Mouse (Mus musculus): Measurements from ENCODE around the gene Nudt19. TPM values are rescaled to one million over a fixed set of nuclear protein-coding genes. Genes with fewer than 3 reads are reported as not detected.
A peak's percentile ranks its signal among the peaks of the same experiment; 100 is the strongest.

Nudt19 gene
- polyA plus RNA-seq, 1 experiment from 2014 or later = 52.7 TPM

GRCm38 (mm10) chr7:35564067-35564865 is 8.2 kb upstream of the Nudt19 start:
- Histone ChIP-seq H3K27me3 (no peaks in the 10 kb centered on the region), H3K36me3 (no peaks in the 10 kb centered on the region), H3K4me1 (no peaks in the 10 kb centered on the region), H3K27ac (no peak overlapping the region), H3K4me3 (no peak overlapping the region), H3K9me3 (no peaks in the 10 kb centered on the region), H3K4me2 (no peak overlapping the region), H3K9ac (no peak overlapping the region)
- no peak for ATAC-seq (ENCODE audit: borderline replicate concordance, extremely low read depth, low FRiP score, low TSS enrichment)
- WGBS = 77% methylated on average over 2 of the region's 2 CpGs

GRCm38 (mm10) chr7:35563071-35563470 is 7.0 kb upstream of the Nudt19 start:
- Histone ChIP-seq H3K27me3 (no peaks in the 10 kb centered on the region), H3K9me3 (no peaks in the 10 kb centered on the region), H3K36me3 (no peaks in the 10 kb centered on the region), H3K4me2 (no peak overlapping the region), H3K4me1 (no peaks in the 10 kb centered on the region), H3K4me3 (no peak overlapping the region), H3K9ac (no peak overlapping the region), H3K27ac (no peak overlapping the region)
- no peak for ATAC-seq (ENCODE audit: borderline replicate concordance, extremely low read depth, low FRiP score, low TSS enrichment)
- 57% methylated on average over 11 of the region's 11 CpGs for WGBS

- Histone ChIP-seq H3K27ac (no peak overlapping the region), H3K9me3 (no peaks in the 10 kb centered on the region), H3K4me1 (peaks cover 8% of the 10 kb centered on the region; the same call in 1 of the 2 replicates), H3K4me2 (no peak overlapping the region), H3K27me3 (no peaks in the 10 kb centered on the region), H3K4me3 (no peak overlapping the region), H3K9ac (no peak overlapping the region), H3K36me3 (no peaks in the 10 kb centered on the region)
- WGBS = 88% methylated on average over 3 of the region's 3 CpGs
- ATAC-seq (ENCODE audit: borderline replicate concordance, extremely low read depth, low FRiP score, low TSS enrichment) = no peak
Observed at GRCm38 (mm10) chr7:35559838-35560237, 3.7 kb upstream of the Nudt19 start.

DNA sequence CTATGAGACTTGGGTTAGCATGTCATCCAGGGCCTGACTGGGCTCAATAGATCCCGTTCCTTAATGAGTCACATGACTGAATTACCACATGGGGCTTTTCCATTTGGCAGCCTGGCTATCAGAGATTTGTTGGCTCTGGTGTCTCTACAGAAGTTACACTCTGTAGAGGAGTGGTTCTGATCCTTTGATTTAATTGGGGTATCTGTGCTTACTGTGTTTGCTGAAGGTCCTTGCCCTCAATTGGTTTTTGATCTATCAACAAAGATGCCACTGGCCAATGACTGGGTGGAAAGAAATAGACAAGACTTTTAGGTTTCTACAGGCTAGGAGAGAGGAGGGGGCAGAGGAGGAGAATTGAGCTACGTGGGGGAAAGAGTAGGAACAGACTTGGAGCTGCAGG is 2.6 kb upstream of the Nudt19 start:
- WGBS = 32% methylated on average over 2 of the region's 2 CpGs
- Histone ChIP-seq H3K9ac (no peak overlapping the region), H3K36me3 (no peaks in the 10 kb centered on the region), H3K4me3 (no peak overlapping the region), H3K4me1 (peaks cover 16% of the 10 kb centered on the region), H3K4me2 (no peak overlapping the region), H3K27me3 (no peaks in the 10 kb centered on the region), H3K27ac (no peak overlapping the region), H3K9me3 (no peaks in the 10 kb centered on the region)
- no peak for ATAC-seq (ENCODE audit: borderline replicate concordance, extremely low read depth, low FRiP score, low TSS enrichment)

GRCm38 (mm10) chr7:35557577-35557976 is 1.5 kb upstream of the Nudt19 start:
- H3K4me1 ChIP-seq = peaks cover 18% of the 10 kb centered on the region
- no peaks in the 10 kb centered on the region for H3K9me3 ChIP-seq
- no peak overlapping the region for H3K4me3 ChIP-seq
- H3K27me3 ChIP-seq = no peaks in the 10 kb centered on the region
- H3K27ac ChIP-seq = no peak overlapping the region
- ATAC-seq (ENCODE audit: borderline replicate concordance, extremely low read depth, low FRiP score, low TSS enrichment) = no peak
- WGBS = 54% methylated on average over 3 of the region's 3 CpGs
- no peak overlapping the region for H3K9ac ChIP-seq
- H3K4me2 ChIP-seq = no peak overlapping the region
- no peaks in the 10 kb centered on the region for H3K36me3 ChIP-seq

GRCm38 (mm10) chr7:35556905-35557304 is 801 bp upstream of the Nudt19 start:
- 81% methylated on average over 5 of the region's 5 CpGs for WGBS
- Histone ChIP-seq H3K9me3 (no peaks in the 10 kb centered on the region), H3K27ac (no peak overlapping the region), H3K9ac (no peak overlapping the region), H3K36me3 (no peaks in the 10 kb centered on the region), H3K4me1 (peaks cover 18% of the 10 kb centered on the region), H3K4me3 (no peak overlapping the region), H3K4me2 (no peak overlapping the region), H3K27me3 (no peaks in the 10 kb centered on the region)
- no peak for ATAC-seq (ENCODE audit: borderline replicate concordance, extremely low read depth, low FRiP score, low TSS enrichment)

DNA sequence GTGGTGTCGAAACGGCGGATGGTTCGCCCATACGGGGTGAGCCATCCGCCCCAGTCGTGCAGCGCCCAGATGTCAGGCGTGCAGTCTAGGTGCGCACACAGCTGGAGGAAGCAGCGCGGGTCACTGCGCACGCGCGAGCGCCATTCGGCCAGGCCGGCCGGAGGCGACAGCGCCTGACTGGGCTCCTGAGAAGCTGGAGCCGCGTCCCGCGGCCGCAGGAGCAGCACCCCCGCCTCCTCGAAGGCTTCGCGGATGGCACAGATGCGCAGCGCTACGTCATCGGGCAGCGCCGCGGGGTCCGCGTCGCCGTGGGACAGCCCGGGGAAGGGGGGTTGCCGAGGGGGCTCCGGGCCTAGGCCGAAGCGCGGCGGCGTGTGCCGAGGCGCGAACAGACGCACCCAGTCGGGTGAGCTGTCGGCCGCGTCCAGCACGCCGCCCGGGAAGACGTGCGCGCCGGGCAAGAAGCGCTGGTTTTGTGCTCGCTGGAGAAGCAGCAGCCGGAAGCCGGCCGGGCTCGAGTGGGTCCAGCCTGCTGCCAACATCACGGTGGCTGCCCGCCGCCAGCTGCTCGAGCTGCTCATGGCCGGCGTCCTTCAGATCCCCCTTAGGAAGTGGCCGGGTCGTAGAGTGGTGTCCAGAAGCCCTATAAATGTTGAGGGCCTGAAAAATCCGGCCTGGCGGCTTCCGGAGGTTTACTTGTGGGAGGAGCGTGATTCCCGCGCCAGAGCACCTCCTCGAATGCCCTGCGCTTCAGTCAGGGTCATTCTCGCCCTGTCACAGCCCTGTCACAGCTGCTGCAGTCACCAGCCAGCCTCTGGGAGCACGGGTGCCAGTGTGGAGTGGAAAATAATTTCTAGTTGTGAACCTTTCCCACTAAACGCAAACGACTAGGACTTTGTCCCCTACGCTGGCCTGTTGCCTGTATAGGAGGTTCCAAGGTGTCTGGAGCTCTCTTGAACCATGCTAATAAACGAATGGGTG is 590 bp downstream of the Nudt19 start:
- H3K27ac ChIP-seq = peak overlapping the region; percentile 97
- WGBS = under 1% methylated on average over 91 of the region's 93 CpGs
- peak overlapping the region; percentile 88 for H3K4me2 ChIP-seq
- H3K36me3 ChIP-seq = peaks cover 8% of the 10 kb centered on the region
- H3K9ac ChIP-seq = peak overlapping the region; percentile 85
- no peaks in the 10 kb centered on the region for H3K27me3 ChIP-seq
- peak; percentile 93 for ATAC-seq (ENCODE audit: borderline replicate concordance, extremely low read depth, low FRiP score, low TSS enrichment)
- peaks cover 18% of the 10 kb centered on the region for H3K4me1 ChIP-seq
- H3K4me3 ChIP-seq = peak overlapping the region; percentile 60
- no peaks in the 10 kb centered on the region for H3K9me3 ChIP-seq

DNA sequence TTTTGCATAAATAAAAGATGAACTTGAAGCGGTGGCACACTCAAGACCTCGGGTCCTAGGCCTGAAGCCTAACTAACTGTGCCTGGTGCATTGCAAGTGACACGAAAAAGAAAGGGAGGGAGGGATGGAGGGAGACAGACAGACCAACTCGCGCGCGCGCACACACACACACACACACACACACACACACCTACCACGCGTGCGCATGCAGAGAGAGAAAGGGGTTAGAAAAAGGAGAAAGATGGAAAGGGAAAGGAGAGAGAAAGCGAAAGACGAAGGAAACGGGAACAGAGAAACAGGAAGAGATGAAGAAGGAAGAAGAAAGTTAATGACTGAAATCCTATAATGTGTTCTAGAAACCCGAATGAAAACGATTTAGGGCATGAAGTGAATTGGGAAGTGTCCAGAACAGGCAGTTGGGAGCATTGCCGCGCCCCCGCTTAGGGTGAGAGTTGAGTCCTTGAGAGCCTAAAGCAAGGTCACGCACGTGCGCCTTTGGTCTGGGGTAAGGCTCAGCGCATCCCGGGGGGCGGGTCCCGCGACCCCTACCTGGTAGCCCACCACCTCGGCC is 1.4 kb downstream of the Nudt19 start:
- ATAC-seq (ENCODE audit: borderline replicate concordance, extremely low read depth, low FRiP score, low TSS enrichment) = no peak; the same call in 1 of the 2 replicates
- H3K4me3 ChIP-seq = peak overlapping the region; percentile 60
- no peaks in the 10 kb centered on the region for H3K27me3 ChIP-seq
- peak overlapping the region; percentile 85 for H3K9ac ChIP-seq
- H3K27ac ChIP-seq = peak overlapping the region; percentile 97
- peak overlapping the region; percentile 88 for H3K4me2 ChIP-seq
- WGBS = 3% methylated on average over 27 of the region's 28 CpGs
- H3K4me1 ChIP-seq = peaks cover 18% of the 10 kb centered on the region
- no peaks in the 10 kb centered on the region for H3K9me3 ChIP-seq
- H3K36me3 ChIP-seq = peaks cover 16% of the 10 kb centered on the region

DNA sequence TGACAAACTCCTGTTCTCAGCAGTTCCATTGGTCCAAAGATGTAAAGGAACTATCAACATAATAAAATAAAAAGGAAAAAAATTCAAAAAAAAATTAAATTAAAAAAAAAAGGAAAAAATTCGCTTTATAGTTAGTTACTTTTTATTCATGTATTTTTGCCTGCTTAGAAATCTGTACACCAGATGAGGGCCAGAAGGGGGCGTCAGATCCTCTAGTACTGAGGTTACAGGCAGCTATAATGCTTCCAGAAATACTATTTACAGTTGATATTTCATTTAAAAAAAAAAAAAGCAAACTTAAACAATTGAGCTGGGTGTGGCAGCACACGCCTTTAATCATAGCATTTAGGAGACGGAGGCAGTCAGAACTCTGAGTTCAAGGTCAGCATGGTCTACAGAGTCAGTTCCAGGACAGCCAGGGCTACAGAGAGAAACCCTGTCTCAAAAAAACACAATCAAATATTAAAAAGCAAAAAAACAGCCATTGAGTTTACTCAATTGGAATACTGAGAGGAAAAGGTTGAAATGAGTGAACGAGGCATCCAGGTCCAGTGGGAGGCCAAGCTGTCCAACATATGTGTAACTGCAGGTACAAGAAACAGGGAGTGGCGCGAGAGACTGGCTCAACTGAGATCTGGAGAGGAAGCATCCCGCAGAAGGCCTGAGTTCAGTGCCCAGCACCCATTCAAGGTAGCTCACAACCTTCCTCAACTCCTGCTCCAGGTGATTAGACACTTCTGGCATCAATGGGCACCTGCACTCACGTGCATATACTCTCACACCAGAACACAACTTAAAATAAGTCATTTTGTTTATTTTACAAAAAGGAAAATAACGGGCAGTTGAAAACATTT is 2.1 kb downstream of the Nudt19 start:
- peaks cover 17% of the 10 kb centered on the region for H3K36me3 ChIP-seq
- H3K4me1 ChIP-seq = peaks cover 18% of the 10 kb centered on the region
- peak overlapping the region; percentile 88 for H3K4me2 ChIP-seq
- peak overlapping the region; percentile 85; the same call in 1 of the 2 replicates for H3K9ac ChIP-seq
- H3K9me3 ChIP-seq = no peaks in the 10 kb centered on the region
- WGBS = 51% methylated on average over 10 of the region's 10 CpGs
- H3K4me3 ChIP-seq = peak overlapping the region; percentile 60
- no peak for ATAC-seq (ENCODE audit: borderline replicate concordance, extremely low read depth, low FRiP score, low TSS enrichment)
- no peak overlapping the region for H3K27ac ChIP-seq
- H3K27me3 ChIP-seq = no peaks in the 10 kb centered on the region

DNA sequence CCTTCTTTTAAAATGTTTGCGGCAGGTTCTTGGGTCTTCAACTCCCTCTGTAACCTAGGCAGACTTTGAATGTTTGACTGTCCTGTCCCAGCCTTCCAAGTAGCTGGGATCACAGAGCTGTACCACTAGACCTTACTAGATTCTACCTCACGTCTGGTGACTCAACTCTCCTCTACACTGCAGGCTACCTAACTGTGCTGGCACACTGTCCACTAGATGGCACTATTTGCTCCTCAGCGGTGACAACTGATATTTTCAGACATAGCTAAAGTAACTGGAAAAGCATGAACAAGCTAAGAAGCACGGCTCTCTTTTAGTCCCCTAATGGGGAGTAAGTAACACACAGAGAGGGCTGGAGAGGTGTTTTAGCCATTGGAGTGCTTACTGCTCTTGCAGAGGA is 10.2 kb downstream of the Nudt19 start:
- 0 out of 2 replicates have a peak, but pooled peaks have one; percentile 55 for ATAC-seq (ENCODE audit: borderline replicate concordance, extremely low read depth, low FRiP score, low TSS enrichment)
- Histone ChIP-seq H3K9me3 (no peaks in the 10 kb centered on the region), H3K9ac (no peak overlapping the region)

DNA sequence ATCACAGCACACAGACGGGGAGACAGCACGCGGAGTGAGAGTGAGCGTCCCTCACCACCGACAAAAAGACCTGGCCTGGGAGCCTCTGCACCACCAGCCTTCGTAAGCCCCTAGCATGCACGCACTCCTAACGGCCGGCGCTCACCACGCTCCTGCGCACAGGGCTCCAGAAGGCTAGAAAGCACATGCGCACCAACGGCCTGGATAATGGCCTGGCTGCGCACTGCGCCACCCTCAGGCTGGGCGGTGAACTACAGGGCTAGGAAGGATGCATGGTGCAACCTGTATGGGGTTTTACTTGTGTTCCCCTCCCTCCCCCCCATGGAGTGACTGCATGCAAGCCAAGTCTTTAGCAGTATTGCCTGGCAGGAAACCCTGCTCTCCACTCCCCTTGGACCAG is 18.5 kb downstream of the Nudt19 start, which contains the start of gene Tdrd12:
Gene Tdrd12 (minus strand): TSS at position 184 of the 400 bp plus-strand sequence.
- Histone ChIP-seq H3K27ac (no peak within 1 kb of the TSS), H3K9ac (no peak within 1 kb of the TSS), H3K4me1 (no peaks in the 10 kb centered on the region), H3K4me3 (no peak within 1 kb of the TSS), H3K27me3 (no peaks in the 10 kb centered on the region), H3K36me3 (no peaks in the 10 kb centered on the region), H3K9me3 (no peaks in the 10 kb centered on the region), H3K4me2 (no peak within 1 kb of the TSS)
- no peak for ATAC-seq (ENCODE audit: borderline replicate concordance, extremely low read depth, low FRiP score, low TSS enrichment)
- WGBS = 87% methylated on average over 17 of the region's 17 CpGs

More for the DNA sequence above, 10.2 kb downstream of the Nudt19 start:
- Histone ChIP-seq H3K4me3 (no peak overlapping the region), H3K36me3 (peaks cover 25% of the 10 kb centered on the region), H3K27me3 (no peaks in the 10 kb centered on the region), H3K27ac (no peak overlapping the region), H3K4me2 (no peak overlapping the region), H3K4me1 (no peaks in the 10 kb centered on the region)
- WGBS = 31% methylated on average over 4 of the region's 4 CpGs
